Mouse (Mus musculus) thymus, adult 2 months (tissue): ENCODE data around the gene Evi5l.

ENCODE experiments used
- CTCF ChIP-seq: fragments of 200-500 bp; IDR thresholded peaks from 2 replicates; pipeline ENCODE4 v1.5.1; 2012; ENCODE audit warnings: mild to moderate bottlenecking, control low read depth, low read length, moderate library complexity, borderline replicate concordance; ENCODE audit not compliant: control insufficient read depth, poor library complexity, insufficient read depth; ENCODE audit errors: extremely low read depth
- POLR2A ChIP-seq: fragments of 200-500 bp; IDR thresholded peaks from 2 replicates; pipeline ENCODE4 v1.6.1; 2012; ENCODE audit warnings: mild to moderate bottlenecking, low read length, control low read depth, moderate library complexity; ENCODE audit not compliant: control insufficient read depth, poor library complexity, insufficient read depth; ENCODE audit errors: extremely low read depth

DNA sequence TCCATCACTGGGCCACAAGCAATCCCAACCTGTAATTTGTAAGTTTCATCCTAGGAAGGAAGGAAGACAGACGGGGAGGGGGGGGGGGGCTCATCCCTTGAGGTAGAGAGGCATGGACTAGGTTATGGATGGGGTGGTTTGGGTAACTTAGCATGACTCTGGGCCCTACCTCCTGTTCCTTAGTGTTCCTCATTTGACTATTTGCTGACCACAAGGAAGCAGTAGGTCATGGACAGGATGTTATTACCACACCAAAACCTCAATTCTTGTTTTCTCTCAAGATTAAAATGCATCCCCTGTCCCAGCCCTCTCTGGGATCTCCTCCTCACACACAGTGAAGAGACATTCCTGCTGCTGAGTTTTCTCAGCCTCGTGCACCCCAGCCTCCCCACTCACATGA, 35.0 kb downstream of the Evi5l start:
- TF ChIP-seq CTCF (no peak), POLR2A (no peak)
